Mouse (Mus musculus) megakaryocyte, embryonic 14.5 days (primary cell): ENCODE data around the gene Spata33. TPM values are rescaled to one million over a fixed set of nuclear protein-coding genes. Genes with fewer than 3 reads are reported as not detected.
"Not testable (repeated sequence)": the region's sequence is repeated elsewhere in the genome, so short reads cannot be mapped to it uniquely, and the experiment has no call there.

Experiments
- H3K27me3 ChIP-seq: replicated peaks from 2 replicates; pipeline ENCODE3; 2012; ENCODE audit warnings: inconsistent platforms
- H3K36me3 ChIP-seq: replicated peaks from 2 replicates; pipeline ENCODE3; 2012; ENCODE audit warnings: low read length, inconsistent platforms, mixed read lengths
- H3K4me1 ChIP-seq: 2 replicates; pipeline ENCODE4 v1.6.1; 2012; ENCODE audit warnings: inconsistent platforms
- H3K4me3 ChIP-seq: replicated peaks from 2 replicates; pipeline ENCODE3; 2012; ENCODE audit warnings: moderate library complexity, mild to moderate bottlenecking, inconsistent platforms
- H3K9me3 ChIP-seq: 2 replicates; pipeline ENCODE4 v1.6.1; 2012; ENCODE audit warnings: inconsistent platforms
- FLI1 ChIP-seq: IDR thresholded peaks from 2 replicates; pipeline ENCODE4 v1.6.1; 2012; ENCODE audit warnings: low read length, inconsistent platforms, mixed read lengths
- GATA1 ChIP-seq: IDR thresholded peaks from 3 replicates; pipeline ENCODE4 v1.6.1; 2012; ENCODE audit warnings: mixed read lengths, low read length, inconsistent platforms, borderline replicate concordance
- polyA plus RNA-seq: library from polyadenylated mRNA; stranded (reverse); fragments of >175 nt; gene quantifications from 2 replicates; pipeline ENCODE4 v1.2.3, GENCODE M21; 2012; ENCODE audit warnings: low replicate concordance; ENCODE audit not compliant: insufficient read depth

Spata33 gene
- polyA plus RNA-seq, 1 experiment, result not detected

- TF ChIP-seq GATA1 (no peak), FLI1 (no peak)
- peaks cover 94% of the 10 kb centered on the region for H3K36me3 ChIP-seq
- H3K9me3 ChIP-seq, result no peaks in the 10 kb centered on the region
- H3K27me3 ChIP-seq, result no peaks in the 10 kb centered on the region
- peaks cover 19% of the 10 kb centered on the region for H3K4me1 ChIP-seq
- no peak overlapping the region for H3K4me3 ChIP-seq
Observed at GRCm38 (mm10) chr8:123247748-123248147, 35.1 kb downstream of the Spata33 start.

- TF ChIP-seq FLI1, result no peak
- TF ChIP-seq GATA1, result no peak
- Histone ChIP-seq H3K36me3 (peaks cover 86% of the 10 kb centered on the region), H3K4me1 (peaks cover 25% of the 10 kb centered on the region)
Observed at GRCm38 (mm10) chr8:123248596-123248995, 36.0 kb downstream of the Spata33 start.

GRCm38 (mm10) chr8:123250940-123251339 is 38.3 kb downstream of the Spata33 start:
- H3K27me3 ChIP-seq, result no peaks in the 10 kb centered on the region
- TF ChIP-seq GATA1, result no peak
- TF ChIP-seq FLI1, result no peak
- peaks cover 68% of the 10 kb centered on the region for H3K36me3 ChIP-seq
- no peaks in the 10 kb centered on the region for H3K9me3 ChIP-seq
- H3K4me3 ChIP-seq, result peak overlapping the region; percentile 46
- H3K4me1 ChIP-seq, result peaks cover 37% of the 10 kb centered on the region

More at GRCm38 (mm10) chr8:123248596-123248995, 36.0 kb downstream of the Spata33 start:
- Histone ChIP-seq H3K9me3 (no peaks in the 10 kb centered on the region), H3K27me3 (no peaks in the 10 kb centered on the region), H3K4me3 (no peak overlapping the region)

GRCm38 (mm10) chr8:123252925-123253324 is 40.3 kb downstream of the Spata33 start:
- Histone ChIP-seq H3K36me3 (peaks cover 68% of the 10 kb centered on the region), H3K4me3 (peak overlapping the region; percentile 98), H3K27me3 (no peaks in the 10 kb centered on the region), H3K9me3 (no peaks in the 10 kb centered on the region), H3K4me1 (peaks cover 51% of the 10 kb centered on the region)
- TF ChIP-seq GATA1, result no peak
- TF ChIP-seq FLI1, result no peak

- Histone ChIP-seq H3K4me1 (peaks cover 51% of the 10 kb centered on the region), H3K4me3 (peak overlapping the region; percentile 98), H3K36me3 (peaks cover 68% of the 10 kb centered on the region), H3K9me3 (no peaks in the 10 kb centered on the region), H3K27me3 (no peaks in the 10 kb centered on the region)
- TF ChIP-seq GATA1 (no peak), FLI1 (no peak)
Observed at GRCm38 (mm10) chr8:123253451-123254098, 40.9 kb downstream of the Spata33 start.

- Histone ChIP-seq H3K4me3 (peak within 1 kb of the TSS; percentile 98), H3K9me3 (no peaks in the 10 kb centered on the region), H3K4me1 (peaks cover 51% of the 10 kb centered on the region), H3K27me3 (no peaks in the 10 kb centered on the region), H3K36me3 (peaks cover 68% of the 10 kb centered on the region)
- no peak for TF ChIP-seq GATA1
- no peak for TF ChIP-seq FLI1
Observed at GRCm38 (mm10) chr8:123254099-123254885, 41.7 kb downstream of the Spata33 start, which contains the start of the genes Zfp276 and Vps9d1. Gene Zfp276, plus strand, starts transcription at chr8:123254195. Gene Vps9d1, minus strand, starts transcription at chr8:123254348.

- no peak for TF ChIP-seq GATA1
- TF ChIP-seq FLI1, result no peak
- Histone ChIP-seq H3K36me3 (peaks cover 68% of the 10 kb centered on the region), H3K4me3 (peak overlapping the region; percentile 98), H3K9me3 (no peaks in the 10 kb centered on the region), H3K4me1 (peaks cover 51% of the 10 kb centered on the region), H3K27me3 (no peaks in the 10 kb centered on the region)
Observed at GRCm38 (mm10) chr8:123255170-123255569, 42.5 kb downstream of the Spata33 start.

GRCm38 (mm10) chr8:123257114-123257513 is 44.5 kb downstream of the Spata33 start:
- TF ChIP-seq FLI1 (no peak), GATA1 (no peak)
- Histone ChIP-seq H3K4me3 (no peak overlapping the region), H3K27me3 (no peaks in the 10 kb centered on the region), H3K4me1 (peaks cover 39% of the 10 kb centered on the region), H3K9me3 (no peaks in the 10 kb centered on the region), H3K36me3 (peaks cover 64% of the 10 kb centered on the region)

GRCm38 (mm10) chr8:123257593-123257992 is 45.0 kb downstream of the Spata33 start:
- H3K4me1 ChIP-seq, result peaks cover 35% of the 10 kb centered on the region
- H3K4me3 ChIP-seq, H3K27me3 ChIP-seq, H3K9me3 ChIP-seq: not testable (repeated sequence)
- H3K36me3 ChIP-seq, result peaks cover 65% of the 10 kb centered on the region
